Mouse (Mus musculus) thymus, adult 2 months (tissue): ENCODE measurements around the gene Mroh9. TPM values are rescaled to one million over a fixed set of nuclear protein-coding genes. Genes with fewer than 3 reads are reported as not detected.

ENCODE experiments used
- DNase-seq: peaks from one replicate; pipeline ENCODE4 v3.0.0; 2021
- H3K27ac ChIP-seq: fragments of 200-500 bp; 2 replicates; pipeline ENCODE4 v1.5.1; 2012; ENCODE audit warnings: low read length, control low read depth; ENCODE audit not compliant: control insufficient read depth, insufficient read depth
- H3K27me3 ChIP-seq: fragments of 200-500 bp; 2 replicates; pipeline ENCODE4 v1.6.1; 2012; ENCODE audit warnings: mild to moderate bottlenecking, low read length, moderate library complexity, mixed read lengths; ENCODE audit not compliant: control insufficient read depth, insufficient read depth
- H3K36me3 ChIP-seq: fragments of 200-500 bp; 2 replicates; pipeline ENCODE4 v1.6.1; 2012; ENCODE audit warnings: mild to moderate bottlenecking, low read length, moderate library complexity; ENCODE audit not compliant: control insufficient read depth, insufficient read depth
- H3K4me1 ChIP-seq: fragments of 200-500 bp; replicated peaks from 2 replicates; pipeline ENCODE4 v1.6.1; 2012; ENCODE audit warnings: low read length; ENCODE audit not compliant: control insufficient read depth, insufficient read depth
- H3K4me3 ChIP-seq: fragments of 200-500 bp; 2 replicates; pipeline ENCODE4 v1.5.1; 2012; ENCODE audit warnings: mild to moderate bottlenecking, low read length, control low read depth, moderate library complexity; ENCODE audit not compliant: control insufficient read depth, insufficient read depth
- CTCF ChIP-seq: fragments of 200-500 bp; IDR thresholded peaks from 2 replicates; pipeline ENCODE4 v1.5.1; 2012; ENCODE audit warnings: mild to moderate bottlenecking, control low read depth, low read length, moderate library complexity, borderline replicate concordance; ENCODE audit not compliant: control insufficient read depth, poor library complexity, insufficient read depth; ENCODE audit errors: extremely low read depth
- POLR2A ChIP-seq: fragments of 200-500 bp; IDR thresholded peaks from 2 replicates; pipeline ENCODE4 v1.6.1; 2012; ENCODE audit warnings: mild to moderate bottlenecking, low read length, control low read depth, moderate library complexity; ENCODE audit not compliant: control insufficient read depth, poor library complexity, insufficient read depth; ENCODE audit errors: extremely low read depth
- WGBS: fragments of 180-500 bp; shearing (Covaris S2); methylation state at CpG from one replicate; pipeline ENCODE4 v1.1.7; 2018; 5-methylcytosine and 5-hydroxymethylcytosine counted together
- polyA plus RNA-seq: library from polyadenylated mRNA; depleted of rRNA; stranded (reverse); fragments of >200 nt; gene quantifications from 2 replicates; pipeline ENCODE4 v1.2.3, GENCODE M21; 2012; rRNA removed

Gene Mroh9
- polyA plus RNA-seq: not detected in 2 replicates

- TF ChIP-seq POLR2A (no peak), CTCF (no peak)
- H3K4me3 ChIP-seq: no peak within 1 kb of the TSS
- no peak within 1 kb of the TSS for H3K27ac ChIP-seq
- DNase-seq: no peak
- no peaks in the 10 kb centered on the region for H3K27me3 ChIP-seq
- no peaks in the 10 kb centered on the region for H3K36me3 ChIP-seq
- no peaks in the 10 kb centered on the region for H3K4me1 ChIP-seq
- WGBS: 91% methylated on average over 2 of the region's 2 CpGs
Observed at GRCm38 (mm10) chr1:163085570-163085969, at the start of gene Mroh9. Gene Mroh9, minus strand, starts transcription at chr1:163085670.

GRCm38 (mm10) chr1:163129976-163130375 is 44.5 kb upstream of the Mroh9 start:
- Histone ChIP-seq H3K27me3 (no peaks in the 10 kb centered on the region), H3K27ac (no peak overlapping the region), H3K4me1 (no peaks in the 10 kb centered on the region), H3K4me3 (no peak overlapping the region), H3K36me3 (no peaks in the 10 kb centered on the region)
- TF ChIP-seq POLR2A (no peak), CTCF (no peak)
- no peak for DNase-seq
- 31% methylated on average over 3 of the region's 3 CpGs for WGBS

GRCm38 (mm10) chr1:163129129-163129900 is 43.8 kb upstream of the Mroh9 start:
- WGBS: 94% methylated on average over 9 of the region's 9 CpGs
- TF ChIP-seq POLR2A (no peak), CTCF (no peak)
- Histone ChIP-seq H3K27ac (no peak overlapping the region), H3K27me3 (no peaks in the 10 kb centered on the region), H3K4me1 (no peaks in the 10 kb centered on the region), H3K36me3 (no peaks in the 10 kb centered on the region), H3K4me3 (no peak overlapping the region)
- DNase-seq: no peak

- Histone ChIP-seq H3K4me1 (no peaks in the 10 kb centered on the region), H3K4me3 (no peak overlapping the region), H3K36me3 (no peaks in the 10 kb centered on the region), H3K27ac (no peak overlapping the region), H3K27me3 (no peaks in the 10 kb centered on the region)
- DNase-seq: no peak
- TF ChIP-seq CTCF (no peak), POLR2A (no peak)
- WGBS: 86% methylated on average over 7 of the region's 7 CpGs
Observed at GRCm38 (mm10) chr1:163126175-163126881, 40.9 kb upstream of the Mroh9 start.

DNA sequence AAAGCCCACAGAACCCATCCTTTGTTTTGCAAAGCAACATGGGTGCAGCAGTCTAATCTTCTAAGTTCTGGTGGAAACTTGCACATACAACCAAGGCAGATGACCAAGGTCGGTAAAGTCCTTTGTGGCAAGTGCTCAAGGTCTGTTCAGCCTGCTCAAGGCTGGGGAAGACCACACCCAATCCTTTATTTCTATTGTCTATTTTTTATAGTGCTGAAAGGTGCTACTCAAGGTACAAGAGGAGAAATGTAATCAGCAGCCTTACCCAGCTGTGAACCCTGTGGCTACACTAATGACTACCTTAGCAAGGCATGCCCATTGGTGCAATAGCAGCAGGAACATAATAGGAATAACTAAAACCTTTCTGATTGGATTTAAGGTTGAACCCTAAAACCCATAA is 36.9 kb upstream of the Mroh9 start:
- no peak for DNase-seq
- H3K36me3 ChIP-seq: no peaks in the 10 kb centered on the region
- H3K27me3 ChIP-seq: no peaks in the 10 kb centered on the region
- WGBS: 94% methylated on average over 1 of the region's 1 CpGs
- no peak for TF ChIP-seq POLR2A
- TF ChIP-seq CTCF: no peak
- H3K4me3 ChIP-seq: no peak overlapping the region
- H3K27ac ChIP-seq: no peak overlapping the region
- H3K4me1 ChIP-seq: no peaks in the 10 kb centered on the region

GRCm38 (mm10) chr1:163113461-163114174 is 28.1 kb upstream of the Mroh9 start:
- DNase-seq: no peak
- Histone ChIP-seq H3K36me3 (no peaks in the 10 kb centered on the region), H3K27ac (no peak overlapping the region), H3K4me3 (no peak overlapping the region), H3K27me3 (no peaks in the 10 kb centered on the region), H3K4me1 (no peaks in the 10 kb centered on the region)
- no peak for TF ChIP-seq CTCF
- no peak for TF ChIP-seq POLR2A
- whole genome bisulfite sequencing: 88% methylated on average over 8 of the region's 8 CpGs
